Mouse (Mus musculus) midbrain, postnatal 0 days (tissue): ENCODE measurements around the gene Slc7a5. TPM values are rescaled to one million over a fixed set of nuclear protein-coding genes. Genes with fewer than 3 reads are reported as not detected.

ENCODE experiments used
- ATAC-seq: fragments of 200-750 bp; cut with Nextera tagmentation; 2 replicates; pipeline ENCODE4 v1.8.0; 2017; ENCODE audit warnings: moderate number of reproducible peaks, mild to moderate bottlenecking, moderate TSS enrichment, moderate library complexity; ENCODE audit not compliant: low FRiP score
- DNase-seq: peaks from one replicate; pipeline ENCODE4 v3.0.0-alpha.2; 2015; ENCODE audit warnings: low spot score
- H3K27ac ChIP-seq: fragments of 300-500 bp; sonication (generic); 2 replicates; pipeline ENCODE4 v1.5.1; 2014; ENCODE audit warnings: low read depth, mild to moderate bottlenecking, low read length, mixed read lengths
- H3K27me3 ChIP-seq: fragments of 300-500 bp; sonication (generic); 2 replicates; pipeline ENCODE4 v1.6.1; 2014; ENCODE audit warnings: low read length, control low read depth, mixed read lengths; ENCODE audit not compliant: insufficient read depth
- H3K36me3 ChIP-seq: fragments of 300-500 bp; sonication (generic); 2 replicates; pipeline ENCODE4 v1.6.1; 2014; ENCODE audit warnings: low read length, control low read depth, mixed read lengths; ENCODE audit not compliant: insufficient read depth
- H3K4me1 ChIP-seq: fragments of 300-500 bp; sonication (generic); 2 replicates; pipeline ENCODE4 v1.6.1; 2014; ENCODE audit warnings: mild to moderate bottlenecking, control low read depth, antibody characterized with exemption, low read length, mixed read lengths; ENCODE audit not compliant: insufficient read depth
- H3K4me2 ChIP-seq: fragments of 300-500 bp; sonication (generic); 2 replicates; pipeline ENCODE4 v1.6.1; 2014; ENCODE audit warnings: low read depth, mild to moderate bottlenecking, low read length, mixed read lengths; ENCODE audit not compliant: poor library complexity, severe bottlenecking
- H3K4me3 ChIP-seq: fragments of 300-500 bp; sonication (generic); 2 replicates; pipeline ENCODE4 v1.5.1; 2014; ENCODE audit warnings: low read depth, mild to moderate bottlenecking, low read length, moderate library complexity
- H3K9ac ChIP-seq: fragments of 300-500 bp; sonication (generic); replicated peaks from 2 replicates; pipeline ENCODE4 v1.6.1; 2014; ENCODE audit warnings: mild to moderate bottlenecking, low read length, moderate library complexity, mixed read lengths; ENCODE audit not compliant: poor library complexity, severe bottlenecking
- H3K9me3 ChIP-seq: fragments of 300-500 bp; sonication (generic); 2 replicates; pipeline ENCODE4 v1.6.1; 2016; ENCODE audit warnings: low read length, control low read depth
- CTCF ChIP-seq: IDR thresholded peaks from 2 replicates; pipeline ENCODE4 v1.5.1; 2016; ENCODE audit warnings: antibody characterized with exemption, mild to moderate bottlenecking
- WGBS: fragments of 180-500 bp; shearing (Covaris S2); extraction: QIAGEN DNeasy Blood & Tissue Kit; methylation state at CpG from one replicate; pipeline ENCODE4 v1.1.7; 2014; 5-methylcytosine and 5-hydroxymethylcytosine counted together
- polyA plus RNA-seq: library from polyadenylated mRNA; unstranded; fragments of >200 nt; fragmentation: Nextera tagmentation; extraction: Ambion mirVana; gene quantifications from 2 replicates; pipeline ENCODE4 v1.2.1, GENCODE M21; 2015
- total RNA-seq: library from RNA; depleted of rRNA; stranded (reverse); fragments of >200 nt; gene quantifications from 2 replicates; pipeline ENCODE4 v1.2.3, GENCODE M21; 2014

The Slc7a5 gene
- total and polyA plus RNA-seq, 2 experiments from 2014 or later, result 64.5 to 115 TPM

DNA sequence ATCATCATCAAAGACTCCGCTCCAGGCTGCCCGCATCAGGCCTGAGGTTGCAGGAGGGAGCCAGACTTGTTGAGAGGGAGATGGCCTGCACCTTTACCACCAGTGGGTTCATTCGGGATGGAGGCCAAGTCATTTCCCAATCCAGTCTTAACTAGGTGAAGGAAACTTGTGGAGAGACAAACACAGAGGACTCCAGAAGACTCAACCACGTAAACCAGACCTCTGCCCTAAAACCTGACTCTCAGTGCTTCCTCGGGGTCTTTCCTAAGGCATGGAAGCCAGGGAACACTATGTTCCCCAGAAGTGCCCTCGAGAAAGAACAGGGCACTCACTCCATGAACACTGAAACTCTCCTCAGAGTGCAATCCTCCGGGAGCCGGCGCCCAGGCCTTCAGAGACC, 2.5 kb downstream of the Slc7a5 start:
- H3K27ac ChIP-seq, result no peak overlapping the region
- H3K4me1 ChIP-seq, result peaks cover 5% of the 10 kb centered on the region; the same call in 1 of the 2 replicates
- no peaks in the 10 kb centered on the region for H3K27me3 ChIP-seq
- peak overlapping the region; percentile 93 for H3K4me2 ChIP-seq
- DNase-seq, result no peak
- 84% methylated on average over 9 of the region's 9 CpGs for WGBS
- no peak for ATAC-seq
- no peak for TF ChIP-seq CTCF
- no peak overlapping the region for H3K9ac ChIP-seq
- H3K9me3 ChIP-seq, result no peaks in the 10 kb centered on the region
- H3K4me3 ChIP-seq, result peak overlapping the region; percentile 85
- no peaks in the 10 kb centered on the region for H3K36me3 ChIP-seq

DNA sequence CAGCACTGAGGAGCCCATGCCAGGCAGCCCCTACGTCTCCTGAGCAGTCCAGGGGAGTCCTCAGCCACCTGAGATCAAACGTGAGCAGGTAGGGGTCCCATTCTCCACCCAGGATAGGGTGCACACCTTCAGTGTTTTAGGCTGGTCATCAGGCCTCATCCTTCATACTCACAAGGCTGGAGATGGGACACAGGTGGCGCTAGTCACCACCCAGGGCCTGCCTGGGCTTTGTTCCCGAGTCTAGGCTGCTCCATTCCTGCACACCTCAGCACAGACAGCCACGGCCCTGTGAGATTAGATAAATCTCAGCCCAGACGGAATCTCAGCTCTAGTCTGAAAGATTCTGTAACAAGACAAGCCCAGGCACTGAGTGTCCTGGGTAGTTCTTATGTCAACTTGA, 3.5 kb downstream of the Slc7a5 start:
- H3K9me3 ChIP-seq, result no peaks in the 10 kb centered on the region
- ATAC-seq (no peak), DNase-seq (no peak)
- H3K27ac ChIP-seq, result no peak overlapping the region
- H3K27me3 ChIP-seq, result no peaks in the 10 kb centered on the region
- H3K9ac ChIP-seq, result peak overlapping the region; percentile 29; the same call in 1 of the 2 replicates
- no peaks in the 10 kb centered on the region for H3K36me3 ChIP-seq
- H3K4me1 ChIP-seq, result peaks cover 5% of the 10 kb centered on the region; the same call in 1 of the 2 replicates
- 0 out of 2 replicates have a peak overlapping the region, but pooled peaks have one; percentile 6 for H3K4me2 ChIP-seq
- peak; percentile 19; the same call in 1 of the 2 replicates for TF ChIP-seq CTCF
- WGBS, result 68% methylated on average over 6 of the region's 6 CpGs
- peak overlapping the region; percentile 85 for H3K4me3 ChIP-seq

DNA sequence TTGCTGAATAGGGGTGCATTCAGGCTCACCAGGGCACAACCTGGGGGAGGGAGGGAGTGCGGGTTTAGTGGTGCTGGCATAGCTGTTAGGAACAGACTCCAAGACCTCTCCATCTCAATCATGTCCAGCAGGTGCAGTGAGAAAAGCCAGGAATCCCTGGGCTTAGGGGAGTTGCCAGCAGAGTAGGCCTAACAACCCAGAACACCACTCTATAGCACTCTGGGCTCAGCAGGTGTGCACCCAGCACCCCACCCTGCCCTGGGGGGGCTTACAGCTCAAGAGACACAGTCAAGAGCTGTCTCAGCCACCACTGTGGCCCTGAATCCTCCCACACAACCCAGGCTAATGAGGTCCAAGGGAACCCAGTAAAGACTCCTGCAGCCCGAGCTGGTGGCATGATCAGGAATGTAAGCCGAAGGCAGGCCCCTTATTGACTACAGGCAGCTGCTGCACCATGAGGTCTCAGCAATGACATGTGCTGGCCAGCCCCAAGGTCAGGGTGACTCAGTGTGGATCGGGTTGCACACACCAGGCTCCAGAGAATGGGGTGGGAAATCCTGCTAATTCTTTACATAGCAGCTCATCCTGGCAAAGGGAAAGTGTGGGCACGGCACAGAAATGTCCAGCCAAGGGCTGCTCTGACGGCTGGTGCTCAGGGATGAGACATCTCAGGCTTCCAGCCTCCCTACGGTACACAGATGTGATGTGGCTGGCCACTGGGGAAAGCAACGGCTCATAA, 5.8 kb downstream of the Slc7a5 start:
- Histone ChIP-seq H3K36me3 (no peaks in the 10 kb centered on the region), H3K9me3 (no peaks in the 10 kb centered on the region), H3K27ac (no peak overlapping the region; the same call in 1 of the 2 replicates), H3K4me3 (no peak overlapping the region), H3K4me1 (peaks cover 18% of the 10 kb centered on the region; the same call in 1 of the 2 replicates), H3K4me2 (peak overlapping the region; percentile 10), H3K27me3 (no peaks in the 10 kb centered on the region), H3K9ac (peak overlapping the region; percentile 33; the same call in 1 of the 2 replicates)
- TF ChIP-seq CTCF, result no peak
- DNase-seq (no peak), ATAC-seq (no peak)
- 64% methylated on average over 8 of the region's 8 CpGs for WGBS

DNA sequence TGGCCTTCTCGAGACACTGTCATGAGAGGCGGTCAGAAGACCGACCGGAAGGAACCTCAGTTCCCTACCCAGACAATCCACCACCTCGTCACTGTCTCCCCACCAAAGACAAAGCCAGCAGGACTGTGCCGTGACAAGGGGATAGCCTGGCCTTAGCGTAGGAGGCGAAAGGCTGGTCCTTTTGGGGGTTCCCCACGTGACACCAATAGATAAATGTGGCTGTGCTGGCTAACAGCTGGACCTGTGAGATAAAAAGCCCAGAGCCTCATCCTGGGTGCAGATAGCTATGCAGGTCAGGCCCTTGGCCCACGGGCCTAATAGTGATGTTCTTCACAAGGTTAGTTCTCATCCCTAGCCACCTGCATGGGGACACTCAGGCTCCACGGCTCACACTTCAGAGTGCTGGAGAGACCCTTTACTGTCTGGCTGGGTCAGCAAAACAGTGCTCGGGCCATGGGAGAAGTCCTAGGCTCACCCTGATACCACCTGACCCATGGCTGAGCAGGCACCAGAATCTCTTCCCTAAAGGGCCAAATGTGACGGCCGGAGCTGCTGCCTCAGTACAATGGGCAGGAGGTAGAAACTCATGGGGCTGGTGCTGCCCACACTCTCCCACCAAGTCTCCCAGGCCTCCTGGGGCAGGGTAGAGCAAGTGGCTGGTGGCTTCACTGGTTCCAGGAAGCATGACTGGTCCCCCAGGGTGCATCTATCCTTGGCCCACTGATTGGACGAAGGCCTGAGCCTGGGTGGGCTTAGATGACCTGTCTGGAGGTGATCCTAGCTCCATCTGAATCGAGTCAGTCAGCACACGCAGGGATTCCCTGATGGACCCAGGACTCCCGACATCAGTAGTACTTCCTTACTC, 8.1 kb downstream of the Slc7a5 start:
- ATAC-seq (no peak), DNase-seq (no peak)
- no peak for TF ChIP-seq CTCF
- Histone ChIP-seq H3K27me3 (no peaks in the 10 kb centered on the region), H3K4me3 (no peak overlapping the region), H3K27ac (no peak overlapping the region; the same call in 1 of the 2 replicates), H3K9me3 (no peaks in the 10 kb centered on the region), H3K9ac (no peak overlapping the region; the same call in 1 of the 2 replicates), H3K4me1 (peaks cover 13% of the 10 kb centered on the region; the same call in 1 of the 2 replicates), H3K4me2 (peak overlapping the region; percentile 29; the same call in 1 of the 2 replicates), H3K36me3 (peaks cover 13% of the 10 kb centered on the region; the same call in 1 of the 2 replicates)
- 57% methylated on average over 18 of the region's 18 CpGs for WGBS

DNA sequence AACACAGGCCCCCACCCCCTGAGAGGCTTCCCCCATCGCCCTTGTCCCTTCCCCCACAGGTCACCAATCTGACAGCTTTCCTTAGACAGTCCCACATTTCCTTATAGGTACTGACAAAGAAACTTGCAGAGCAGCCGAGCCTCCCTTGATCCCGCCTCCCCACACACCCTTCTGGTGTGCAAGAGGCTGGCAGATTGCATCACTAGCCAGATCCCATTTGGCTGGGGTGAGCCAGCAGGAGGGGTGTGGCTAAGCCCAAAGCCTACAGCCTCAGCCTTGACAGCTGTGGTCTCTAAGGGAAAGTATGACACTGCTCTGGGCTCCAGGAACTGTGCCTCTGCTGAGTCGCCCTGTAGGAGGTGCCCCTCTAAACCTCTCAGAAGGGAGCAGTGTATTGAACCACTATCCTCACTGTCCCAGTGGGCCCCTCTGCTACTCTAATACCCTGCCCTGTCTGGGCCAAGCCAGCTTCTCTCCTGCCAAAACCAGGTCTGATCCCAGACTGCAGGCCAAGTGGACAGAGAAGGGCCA, 9.0 kb downstream of the Slc7a5 start:
- Histone ChIP-seq H3K4me1 (peaks cover 13% of the 10 kb centered on the region; the same call in 1 of the 2 replicates), H3K27ac (peak overlapping the region; percentile 47; the same call in 1 of the 2 replicates), H3K36me3 (peaks cover 17% of the 10 kb centered on the region; the same call in 1 of the 2 replicates), H3K4me3 (0 out of 2 replicates have a peak overlapping the region, but pooled peaks have one; percentile 5), H3K27me3 (no peaks in the 10 kb centered on the region), H3K9ac (peak overlapping the region; percentile 24; the same call in 1 of the 2 replicates), H3K9me3 (no peaks in the 10 kb centered on the region), H3K4me2 (peak overlapping the region; percentile 29; the same call in 1 of the 2 replicates)
- DNase-seq (peak; percentile 77), ATAC-seq (peak; percentile 59; the same call in 1 of the 2 replicates)
- WGBS, result 8% methylated on average over 4 of the region's 4 CpGs
- TF ChIP-seq CTCF, result no peak; the same call in 1 of the 2 replicates
